Mouse (Mus musculus) gonadal fat pad, adult 2 months (tissue): Measurements from ENCODE around the gene Mgat4c. TPM values are rescaled to one million over a fixed set of nuclear protein-coding genes. Genes with fewer than 3 reads are reported as not detected.
"Not testable (repeated sequence)": the region's sequence is repeated elsewhere in the genome, so short reads cannot be mapped to it uniquely, and the experiment has no call there.

Experiments used
- DNase-seq: peaks from one replicate; pipeline ENCODE4 v3.0.0-alpha.2; 2012; ENCODE audit warnings: low read depth
- polyA plus RNA-seq: library from polyadenylated mRNA; depleted of rRNA; stranded (reverse); fragments of >200 nt; gene quantifications from 2 replicates; pipeline ENCODE4 v1.2.3, GENCODE M21; 2012

Mgat4c gene
- polyA plus RNA-seq, 1 experiment = not detected

DNA sequence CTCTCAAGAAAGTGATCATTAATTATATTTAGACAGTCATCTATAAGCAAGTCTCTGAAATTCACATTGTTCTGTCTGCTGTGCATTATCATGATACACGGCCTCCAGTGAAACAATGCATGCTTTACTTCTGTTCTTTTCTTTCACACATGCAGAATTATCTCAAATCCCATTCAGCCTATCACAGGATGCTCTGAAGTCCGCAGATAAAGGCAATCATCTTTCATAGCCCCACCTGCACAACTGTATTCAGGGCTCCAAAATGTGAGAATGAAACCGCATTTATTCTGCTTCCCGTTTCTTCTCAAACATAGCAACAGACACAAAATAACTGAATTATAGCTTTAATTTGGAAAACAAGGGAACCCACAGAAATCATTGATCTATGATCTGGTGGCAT is 446.1 kb downstream of the Mgat4c start:
- no peak for DNase-seq

DNA sequence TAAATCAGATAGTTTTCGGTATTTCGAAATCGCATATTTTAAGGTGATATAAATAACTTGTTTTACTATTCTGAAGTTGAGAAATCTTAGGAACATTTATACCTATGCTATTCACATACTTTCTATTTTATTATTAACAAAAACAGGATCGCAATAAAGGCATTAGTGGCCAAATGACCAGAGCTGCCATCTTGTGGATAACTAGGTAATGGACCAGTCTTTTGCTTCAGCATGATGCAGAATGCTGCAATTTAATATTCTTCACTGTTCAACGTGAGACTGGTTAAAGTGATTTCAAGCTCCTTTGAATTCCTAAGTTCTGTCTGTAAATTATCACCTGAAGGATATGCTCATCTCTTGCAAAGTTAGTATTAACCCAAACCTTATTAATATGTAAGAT is 473.6 kb downstream of the Mgat4c start:
- DNase-seq = no peak

DNA sequence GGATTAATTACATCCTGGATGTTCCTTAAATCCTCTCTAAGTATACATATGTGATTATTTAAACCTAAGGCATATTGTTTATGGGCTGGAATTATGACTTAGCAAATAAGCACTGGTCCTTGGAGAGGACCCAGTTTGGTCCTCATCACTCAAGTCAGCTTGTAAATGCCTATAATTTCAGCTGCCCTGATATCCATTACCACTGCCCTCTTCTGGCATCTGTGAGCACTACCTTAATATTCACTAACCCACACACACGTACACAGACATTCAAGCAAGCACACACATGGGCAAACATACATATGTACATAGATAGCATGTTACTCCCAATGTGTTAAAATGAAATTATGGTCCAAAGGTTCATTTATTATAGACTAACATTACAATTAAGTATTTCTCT is 474.6 kb downstream of the Mgat4c start:
- DNase-seq = no peak

DNA sequence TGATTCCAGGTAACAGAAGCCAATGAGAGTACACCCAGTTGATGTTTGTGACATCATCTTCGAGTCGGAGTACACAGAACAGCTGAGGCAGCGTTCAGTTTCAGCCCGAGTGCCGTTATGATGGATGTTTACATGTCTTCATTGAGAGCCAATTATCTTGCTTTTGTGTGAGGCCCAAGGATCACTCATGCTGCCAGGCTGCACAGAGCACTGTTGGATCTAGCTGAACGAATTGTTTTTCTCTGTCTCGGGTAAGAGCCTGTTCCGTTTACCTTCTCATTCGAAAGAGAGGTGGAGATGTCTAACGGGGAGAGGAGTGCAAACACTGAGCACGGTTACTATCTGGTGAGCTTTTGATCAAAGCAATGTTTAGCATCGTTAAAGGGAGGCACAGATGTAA is 477.5 kb downstream of the Mgat4c start:
- no peak for DNase-seq

DNA sequence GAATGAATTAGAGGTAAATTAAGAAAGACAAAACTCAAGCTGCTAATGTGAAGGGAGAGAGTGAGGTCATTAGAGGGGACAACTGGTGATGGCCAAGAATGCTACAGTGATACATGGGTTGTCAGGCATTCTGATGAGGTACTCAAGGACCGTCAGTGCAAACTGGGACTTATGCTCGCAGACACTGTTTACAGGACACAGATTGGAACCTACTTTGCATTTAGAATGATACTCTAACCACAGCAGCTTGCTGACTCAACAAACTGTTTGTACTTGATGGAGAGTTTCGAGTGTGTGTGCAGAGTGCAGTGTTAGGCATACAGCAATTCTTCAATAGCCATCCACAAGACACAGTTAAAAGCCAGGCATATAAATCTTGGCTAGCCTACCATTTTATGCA is 503.4 kb downstream of the Mgat4c start:
- no peak for DNase-seq

DNA sequence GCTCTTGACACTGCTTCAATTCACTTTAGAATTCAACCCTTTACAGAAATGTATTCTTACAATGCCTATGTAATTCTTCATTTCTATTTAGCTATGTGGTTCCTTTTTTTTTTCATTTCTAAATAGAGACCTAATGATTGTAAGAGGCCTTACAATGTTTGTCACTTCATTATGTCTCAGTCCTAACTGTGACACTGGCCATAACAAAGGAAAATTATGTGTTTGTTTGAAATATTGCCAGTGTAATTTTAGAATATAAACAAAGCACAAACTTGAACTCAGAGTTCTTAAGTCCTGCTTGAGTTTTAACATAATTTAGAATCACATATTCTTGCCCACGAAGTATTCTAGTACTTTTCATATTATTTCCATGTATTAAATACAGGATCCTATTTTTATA is 510.4 kb downstream of the Mgat4c start:
- no peak for DNase-seq

DNA sequence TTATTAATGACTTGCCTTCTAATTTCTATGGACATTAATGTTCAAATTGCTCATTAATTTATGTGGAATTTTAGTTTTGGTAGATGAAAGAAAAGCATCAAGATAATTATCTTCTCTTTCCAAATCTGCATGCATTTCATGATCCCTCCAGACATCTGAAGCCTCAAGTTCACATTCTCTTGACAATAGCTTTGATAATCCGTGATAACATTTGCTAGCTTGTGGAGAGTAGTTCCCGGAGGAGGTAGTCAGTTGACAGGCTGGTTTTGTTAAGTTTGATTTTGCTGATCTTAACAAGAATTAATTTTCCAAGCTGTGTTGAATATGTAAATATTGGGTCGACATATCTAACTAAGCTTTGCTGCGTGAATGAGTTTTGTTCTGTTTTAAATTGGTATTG is 515.6 kb downstream of the Mgat4c start:
- DNase-seq = no peak

DNA sequence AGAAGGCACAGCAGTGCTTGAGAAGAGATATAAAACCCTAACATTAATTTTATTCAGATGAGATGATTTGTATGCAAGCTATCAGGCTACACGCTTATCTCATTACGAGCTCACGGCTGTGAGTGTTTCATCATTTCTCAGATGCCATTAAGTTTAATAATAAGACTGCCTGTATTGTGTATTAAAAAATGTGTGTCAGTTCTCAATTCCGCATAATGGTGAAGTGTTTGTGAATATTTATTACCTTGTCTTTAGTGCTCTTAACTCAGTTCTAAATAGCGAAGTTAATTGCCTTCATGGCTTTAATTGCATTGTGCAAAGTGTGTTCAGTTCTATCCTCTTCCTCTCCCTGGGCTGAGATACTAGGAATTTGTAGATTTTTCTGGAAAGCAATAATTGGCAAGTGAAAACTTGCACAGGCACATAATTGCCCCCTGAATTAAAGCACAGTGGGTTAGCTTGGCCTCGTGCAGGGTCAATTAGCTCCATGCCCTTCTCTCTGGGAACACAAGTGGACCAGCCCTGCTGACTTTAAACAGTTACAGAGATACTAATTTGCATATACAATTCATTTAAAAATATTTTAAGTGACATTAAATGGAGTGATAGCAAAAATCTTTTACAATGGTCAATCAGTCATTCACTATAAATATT is 557.4 kb downstream of the Mgat4c start:
- no peak for DNase-seq

DNA sequence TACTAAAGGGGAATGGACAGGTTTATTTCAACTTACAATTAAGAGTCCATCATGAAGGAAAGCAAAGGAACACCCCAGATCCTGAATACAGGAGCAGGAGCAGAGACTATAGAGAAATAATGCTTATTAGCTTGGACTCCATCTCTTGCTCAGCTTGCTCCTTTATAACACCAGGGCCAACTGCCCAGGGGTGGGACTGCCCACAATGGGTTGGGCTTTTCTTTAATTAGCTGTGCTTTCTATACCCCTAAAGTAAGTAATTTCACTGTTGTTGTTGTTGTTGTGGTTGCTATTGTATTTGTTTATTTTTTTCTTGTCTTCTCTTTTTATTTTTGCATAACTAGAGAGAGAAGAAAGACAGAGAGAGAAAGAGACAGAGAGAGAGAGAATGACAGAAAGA is 562.6 kb downstream of the Mgat4c start:
- DNase-seq = no peak

DNA sequence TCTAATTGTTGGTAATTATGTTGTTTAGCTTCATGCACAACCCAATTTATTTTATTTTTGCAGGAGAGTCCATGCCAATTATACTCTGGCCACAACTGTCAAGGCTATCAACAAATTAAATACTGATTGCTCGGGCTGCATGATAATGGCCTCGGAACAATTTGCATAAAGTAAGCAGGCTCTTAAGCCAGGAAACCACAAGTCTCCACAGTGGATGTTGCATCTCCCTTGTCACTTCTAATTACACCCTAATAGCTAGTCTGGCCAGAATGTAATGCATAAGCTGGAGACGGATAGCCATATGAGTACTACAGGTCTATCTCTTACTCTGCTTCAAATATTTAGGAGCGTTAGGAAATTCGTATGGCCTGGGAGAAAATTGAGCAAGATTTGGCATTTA is 563.3 kb downstream of the Mgat4c start:
- DNase-seq = no peak

DNA sequence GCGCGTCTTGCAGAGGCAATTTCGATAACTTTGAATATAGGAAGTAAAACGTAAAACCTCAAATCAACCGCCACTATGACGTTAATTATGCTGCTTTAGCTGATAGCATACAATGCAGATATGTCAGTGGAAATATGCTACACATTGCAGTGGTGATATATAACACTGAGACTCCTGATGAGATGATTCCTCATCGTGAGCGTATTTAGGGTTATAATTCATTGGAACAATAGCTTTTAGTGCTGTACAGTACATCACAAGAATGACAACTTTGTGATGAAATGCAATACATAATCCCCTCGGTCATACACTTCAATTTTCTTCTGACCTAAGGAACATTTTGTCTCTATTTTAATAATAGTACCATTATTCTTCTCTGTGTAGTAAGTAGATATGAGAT is 564.0 kb downstream of the Mgat4c start:
- DNase-seq = no peak

DNA sequence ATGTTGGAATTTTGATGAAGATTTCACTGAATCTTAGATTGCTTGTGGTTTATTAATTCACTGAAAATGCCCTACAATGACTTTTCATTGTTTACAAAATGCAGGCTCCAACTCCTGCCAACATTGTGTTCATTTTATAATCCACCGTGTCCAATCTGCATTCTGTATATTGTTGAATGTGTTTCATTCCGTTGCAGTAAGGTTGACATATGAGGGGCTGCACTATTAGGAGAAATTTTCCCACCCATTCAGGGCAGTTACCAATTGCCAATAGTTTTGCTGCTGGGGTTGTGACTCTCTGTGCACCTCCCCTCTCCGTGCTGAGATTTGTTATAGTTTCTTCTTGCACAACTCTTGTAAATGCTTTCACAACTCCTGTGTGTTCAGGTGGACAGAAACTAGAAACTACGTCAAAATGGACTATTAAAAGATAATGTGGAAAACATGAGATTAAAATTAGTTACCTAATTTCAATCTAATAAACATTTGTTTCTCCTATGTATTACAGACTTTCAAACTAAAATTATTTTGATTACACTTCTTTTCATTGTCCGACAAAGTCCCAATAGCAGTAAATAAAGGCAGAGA is 627.7 kb downstream of the Mgat4c start:
- no peak for DNase-seq

DNA sequence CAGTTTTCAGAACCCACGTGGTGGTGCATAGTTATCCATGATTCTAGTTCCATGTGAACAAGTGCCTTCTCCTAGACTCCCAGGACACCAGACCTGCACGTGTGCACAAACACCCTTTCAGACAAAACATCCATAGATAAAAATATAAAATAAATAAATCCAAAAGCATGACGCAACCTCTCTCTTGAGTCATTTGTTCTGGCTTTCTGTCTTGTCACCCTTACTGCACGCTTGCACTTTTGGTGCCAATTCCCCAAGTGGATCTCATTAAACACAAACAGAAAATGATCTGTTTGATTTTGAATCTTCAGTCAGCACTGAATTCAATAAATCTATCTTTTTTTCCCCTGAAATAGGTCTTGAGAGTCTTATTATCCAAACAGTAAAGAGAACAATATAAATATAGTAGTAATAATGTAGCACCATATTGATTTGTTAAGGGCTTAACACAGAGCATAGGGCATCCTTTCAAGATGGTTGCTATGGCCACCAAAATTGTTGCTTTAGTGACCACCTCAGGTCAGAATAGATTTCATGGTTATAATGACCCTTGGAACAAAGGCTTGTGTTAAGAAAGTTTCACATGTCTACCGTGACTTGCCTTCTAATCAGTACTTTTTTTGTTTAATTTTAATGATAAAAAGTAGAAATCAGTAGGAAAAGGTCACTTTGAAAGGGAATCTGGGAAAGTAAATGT is 684.5 kb downstream of the Mgat4c start:
- DNase-seq = no peak

DNA sequence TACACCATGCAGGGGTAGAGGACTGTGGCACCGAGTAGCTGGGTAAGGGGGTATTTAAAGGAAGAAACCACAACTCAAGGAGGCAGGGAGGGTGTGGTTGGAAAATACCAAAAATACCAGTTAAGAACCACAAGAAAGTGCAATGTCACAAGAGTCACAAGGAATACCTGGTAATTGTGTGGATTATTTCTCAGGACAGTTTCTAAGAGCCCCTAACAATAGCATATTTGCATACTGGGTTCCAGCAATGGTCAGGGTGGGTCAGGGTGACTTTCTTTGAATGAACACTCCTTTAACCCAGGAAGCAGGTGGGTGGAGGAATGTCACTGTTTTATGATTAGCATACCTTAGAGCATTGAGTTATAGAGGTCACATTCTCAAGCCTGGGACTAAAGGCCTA is 689.3 kb downstream of the Mgat4c start:
- no peak for DNase-seq

DNA sequence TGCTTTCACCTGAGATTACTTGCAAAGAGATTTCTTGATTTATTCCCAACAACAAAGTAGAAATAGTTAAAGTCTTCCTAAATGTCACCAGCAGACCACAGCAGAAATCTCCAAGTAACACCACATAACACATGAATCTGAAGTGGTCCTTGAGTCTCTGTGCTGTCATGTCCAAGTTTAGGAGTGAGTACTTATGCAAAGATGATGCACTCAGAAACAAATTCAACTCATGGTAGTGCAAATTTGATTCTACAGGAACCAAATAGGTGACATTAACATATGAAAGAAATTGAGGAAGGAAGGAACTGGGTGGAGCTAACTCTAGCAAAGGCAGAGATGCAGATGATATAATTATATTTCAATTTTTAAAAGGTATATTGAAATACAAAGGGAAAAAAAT is 690.8 kb downstream of the Mgat4c start:
- DNase-seq = no peak

DNA sequence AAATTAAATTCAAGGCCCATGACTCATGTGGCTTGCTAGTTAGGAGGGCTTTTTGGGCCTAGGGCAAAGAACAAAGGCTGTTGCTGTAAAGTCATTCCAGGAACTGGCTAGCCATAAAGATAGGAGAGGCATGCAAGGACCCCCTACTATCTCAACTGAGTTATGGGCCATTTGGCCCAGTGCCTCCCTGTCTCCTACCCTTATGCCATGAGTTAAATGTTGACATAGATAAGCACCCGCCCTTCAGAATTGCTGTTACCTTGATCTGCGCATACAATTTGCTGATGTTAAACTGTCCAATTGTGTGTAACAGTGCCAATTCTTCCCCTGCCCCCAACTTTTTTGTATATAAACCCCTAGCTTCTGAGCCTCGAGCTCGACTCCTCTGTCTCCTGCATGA is 692.8 kb downstream of the Mgat4c start:
- DNase-seq = no peak

DNA sequence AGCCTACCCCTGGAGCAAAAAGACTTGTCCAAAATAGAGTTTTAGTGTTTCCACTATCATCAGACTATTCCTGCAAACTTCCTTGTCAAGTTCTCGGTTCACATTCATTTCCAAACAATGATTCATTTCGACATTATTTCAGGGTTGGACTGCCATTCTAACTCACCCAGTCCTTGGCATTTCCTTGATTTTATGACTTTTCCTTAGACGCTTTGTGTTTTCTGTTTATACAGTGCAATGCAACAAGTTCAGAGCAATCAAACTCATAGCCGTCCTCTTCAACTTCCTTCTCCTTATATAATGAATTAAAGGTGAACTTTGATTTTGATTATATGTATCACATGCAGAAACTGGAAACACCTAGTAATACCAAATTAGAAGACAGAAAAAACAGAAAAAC is 696.1 kb downstream of the Mgat4c start:
- no peak for DNase-seq

DNA sequence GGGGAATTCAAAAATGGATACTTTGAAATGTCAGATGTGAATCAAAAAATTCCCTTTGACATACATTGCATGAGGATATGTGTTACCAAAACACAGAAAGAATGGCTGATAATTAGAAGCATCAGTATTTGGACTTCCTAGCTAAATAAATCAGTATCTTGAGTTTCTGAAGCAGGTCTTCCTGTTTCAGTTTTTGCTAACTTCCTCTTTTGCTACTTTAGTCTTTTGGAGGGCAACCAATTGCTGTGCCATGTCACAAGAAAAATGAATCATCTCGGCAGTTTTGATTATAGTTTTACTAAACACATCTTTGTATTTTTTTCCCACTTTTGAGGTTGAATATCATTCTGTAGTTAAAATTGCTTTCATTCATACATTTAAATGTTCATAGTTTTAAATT is 707.9 kb downstream of the Mgat4c start:
- no peak for DNase-seq

DNA sequence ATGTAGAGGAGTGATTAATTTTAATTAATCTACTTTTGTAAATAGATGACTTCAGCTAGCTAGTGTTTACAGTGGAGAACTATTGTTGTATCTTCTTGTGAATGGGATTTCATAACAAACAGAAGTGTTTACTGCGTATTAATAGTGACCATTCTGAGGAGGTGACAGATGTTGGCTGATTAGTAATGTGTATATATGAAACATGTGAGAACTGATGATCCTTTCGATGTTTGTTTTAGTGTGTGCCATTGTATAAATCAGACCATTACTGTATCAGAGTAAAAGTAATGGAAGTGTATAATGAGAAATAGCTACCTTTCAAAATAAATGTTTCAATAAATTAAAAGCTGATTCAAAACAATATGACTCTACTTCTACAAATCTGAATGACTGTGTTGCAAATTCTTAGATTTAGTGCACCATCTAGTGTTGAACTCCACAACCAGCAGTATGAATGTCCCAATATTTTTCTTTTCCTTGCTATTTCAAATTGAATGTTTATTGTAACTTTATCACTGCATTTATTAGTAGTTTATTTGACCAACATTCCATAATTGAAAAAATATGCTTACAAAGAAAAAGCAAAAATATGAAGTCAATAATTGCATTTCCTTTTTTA is 736.5 kb downstream of the Mgat4c start:
- no peak for DNase-seq

DNA sequence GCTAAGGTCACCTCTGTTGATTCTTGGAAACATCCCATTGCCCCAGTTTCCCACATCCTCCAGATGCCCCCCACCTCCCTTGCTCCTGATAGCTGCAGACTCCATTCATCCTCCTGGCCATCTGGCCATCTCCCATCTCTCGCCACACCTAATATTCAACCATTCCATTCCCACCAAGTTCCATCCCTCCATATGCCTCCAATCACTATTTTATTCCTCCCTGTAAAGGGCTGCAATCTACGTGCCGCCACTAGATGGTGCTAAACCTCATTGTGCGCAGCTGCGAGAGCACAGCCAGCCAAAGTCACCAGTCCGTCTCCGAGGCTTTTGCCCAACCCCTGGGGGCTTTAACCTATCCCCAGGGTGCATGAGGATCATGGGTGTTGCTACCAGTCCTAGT is 753.8 kb downstream of the Mgat4c start:
- DNase-seq = not testable (repeated sequence)

DNA sequence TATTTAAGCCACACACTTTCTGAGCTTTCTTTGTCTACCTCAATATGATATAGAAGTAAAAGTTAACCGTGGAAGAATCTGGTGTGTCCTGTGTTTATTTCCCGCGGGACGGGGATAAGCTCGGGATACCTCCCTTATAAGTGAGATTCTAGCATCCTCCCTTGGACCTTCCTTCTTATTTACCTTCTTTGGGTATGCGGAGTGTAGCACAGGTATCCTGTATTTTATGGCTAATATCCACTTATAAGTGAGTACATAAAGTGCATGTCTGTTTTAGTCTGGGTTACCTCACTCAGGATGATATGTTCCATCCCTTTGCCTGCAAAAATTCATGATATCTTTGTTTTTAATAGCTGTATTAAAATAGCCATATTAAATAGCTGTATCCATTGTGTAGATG is 754.2 kb downstream of the Mgat4c start:
- DNase-seq = not testable (repeated sequence)
